In genomic region chr1:65930055-65930454, GRCm38 (mm10) we compare ENCODE assay signal across 40 mouse cellular contexts. TPM values are rescaled to one million over a fixed set of nuclear protein-coding genes. Genes with fewer than 3 reads are reported as not detected.
"Had no signal": no experiment of that assay in that cellular context is flagged by ENCODE, and none has a peak within 500 bp of the region (broad histone marks: within the 10 kb centered on the region; RNA-seq: fewer than 3 reads in every experiment).

No protein-coding gene starts in this region.

- H3K9ac ChIP-seq: embryonic facial prominence, embryonic 12.5 days; embryonic facial prominence, embryonic 13.5 days; embryonic facial prominence, embryonic 15.5 days; forebrain, embryonic 12.5 days; forebrain, embryonic 15.5 days; forebrain, postnatal 0 days had no signal

- DNase-seq: cerebellum, adult 8-10 months; cerebellum, adult 9-10 months; cerebellum, adult 9-11 months; cerebellum, postnatal 10 days; cerebellum, postnatal 14 days; cerebellum, postnatal 25 days; cerebellum, postnatal 36 days; embryo, embryonic 11 days; forebrain, postnatal 0 days; gastrocnemius, adult 2 months; gastrocnemius, postnatal 10 days; gastrocnemius, postnatal 14 days; gastrocnemius, postnatal 25 days; gastrocnemius, postnatal 36 days; heart, adult 11 months; heart, adult 18-20 months; heart, adult 2 months had no signal

- H3K4me3 ChIP-seq: embryonic facial prominence, embryonic 10.5 days; embryonic facial prominence, embryonic 12.5 days; embryonic facial prominence, embryonic 13.5 days; embryonic facial prominence, embryonic 15.5 days; erythroblast, embryonic 14.5 days; forebrain, embryonic 10.5 days; forebrain, embryonic 12.5 days; forebrain, embryonic 15.5 days; gastrocnemius, adult 2 months; heart, adult 2 months; heart, embryonic 10.5 days had no signal

- H3K4me2 ChIP-seq: embryonic facial prominence, embryonic 12.5 days; embryonic facial prominence, embryonic 13.5 days; embryonic facial prominence, embryonic 15.5 days; forebrain, embryonic 12.5 days; forebrain, embryonic 15.5 days; heart, embryonic 11.5 days had no signal

- H3K4me1 ChIP-seq: embryonic facial prominence, embryonic 10.5 days; embryonic facial prominence, embryonic 12.5 days; embryonic facial prominence, embryonic 13.5 days; embryonic facial prominence, embryonic 15.5 days; forebrain, embryonic 15.5 days; heart, embryonic 10.5 days had no signal

- H3K27me3 ChIP-seq: embryonic facial prominence, embryonic 12.5 days; embryonic facial prominence, embryonic 13.5 days; embryonic facial prominence, embryonic 15.5 days; forebrain, embryonic 12.5 days; forebrain, embryonic 15.5 days had no signal

- H3K9me3 ChIP-seq: embryonic facial prominence, embryonic 10.5 days; embryonic facial prominence, embryonic 12.5 days; embryonic facial prominence, embryonic 13.5 days; embryonic facial prominence, embryonic 15.5 days; forebrain, embryonic 10.5 days; forebrain, embryonic 12.5 days; forebrain, embryonic 15.5 days; heart, embryonic 10.5 days had no signal

- H3K27ac ChIP-seq: embryonic facial prominence, embryonic 10.5 days; embryonic facial prominence, embryonic 12.5 days; embryonic facial prominence, embryonic 13.5 days; embryonic facial prominence, embryonic 15.5 days; forebrain, embryonic 10.5 days; forebrain, embryonic 12.5 days; forebrain, embryonic 15.5 days; gastrocnemius, adult 2 months; heart, adult 2 months; heart, embryonic 10.5 days had no signal

- ATAC-seq: forebrain, embryonic 14.5 days; forebrain, embryonic 15.5 days; forebrain, embryonic 16.5 days; forebrain, postnatal 0 days had no signal

- H3K36me3 ChIP-seq: embryonic facial prominence, embryonic 10.5 days; embryonic facial prominence, embryonic 12.5 days; embryonic facial prominence, embryonic 13.5 days; embryonic facial prominence, embryonic 15.5 days; forebrain, embryonic 10.5 days; forebrain, embryonic 12.5 days; forebrain, embryonic 15.5 days; heart, embryonic 10.5 days had no signal

RNA-seq across cellular contexts. Expression of gene Crygf, which starts 3.7 kb away (rescaled TPM):
- total RNA-seq: common myeloid progenitor, adult 5-6 weeks; forebrain, postnatal 0 days; gastrocnemius, adult 18-20 months; gastrocnemius, adult 2 months; gastrocnemius, adult 8-10 months; gastrocnemius, postnatal 10 days; gastrocnemius, postnatal 14 days; gastrocnemius, postnatal 25 days; gastrocnemius, postnatal 36 days; gastrocnemius, postnatal 4 days; granulocyte monocyte progenitor cell, adult 5-6 weeks; heart, adult 18-20 months; heart, adult 2 months; heart, adult 8-10 months had no signal
- polyA plus RNA-seq: cortical plate, adult 2 months; embryonic facial prominence, embryonic 10.5 days; embryonic facial prominence, embryonic 11.5 days; embryonic facial prominence, embryonic 13.5 days; embryonic facial prominence, embryonic 14.5 days; erythroblast, embryonic 14.5 days; forebrain, embryonic 10.5 days; forebrain, embryonic 11.5 days; forebrain, embryonic 12.5 days; forebrain, embryonic 14.5 days; forebrain, embryonic 15.5 days; forebrain, embryonic 16.5 days; forebrain, postnatal 0 days; gonadal fat pad, adult 2 months; heart, adult 2 months; heart, embryonic 10.5 days; heart, embryonic 11.5 days had no signal
